Mouse (Mus musculus) bone marrow, adult 2 months (tissue): ENCODE data around the gene Ccdc38.
A peak's percentile ranks its signal among the peaks of the same experiment; 100 is the strongest.

Source experiments
- CTCF ChIP-seq: fragments of 200-500 bp; IDR thresholded peaks from 2 replicates; pipeline ENCODE4 v1.5.1; 2011; ENCODE audit warnings: low read length, control low read depth; ENCODE audit not compliant: control insufficient read depth, insufficient read depth
- POLR2A ChIP-seq: fragments of 200-500 bp; IDR thresholded peaks from 2 replicates; pipeline ENCODE4 v1.6.1; 2011; ENCODE audit warnings: low read depth, mild to moderate bottlenecking, control low read depth, low read length, borderline replicate concordance; ENCODE audit not compliant: control insufficient read depth

- TF ChIP-seq CTCF (peak; percentile 75), POLR2A (no peak)
Observed at GRCm38 (mm10) chr10:93577271-93577886, 36.9 kb downstream of the Ccdc38 start.
